Mouse (Mus musculus): ENCODE measurements around the gene Fcgrt. TPM values are rescaled to one million over a fixed set of nuclear protein-coding genes. Genes with fewer than 3 reads are reported as not detected.
"Not testable (repeated sequence)": the region's sequence is repeated elsewhere in the genome, so short reads cannot be mapped to it uniquely, and the experiment has no call there.

Gene Fcgrt
- total RNA-seq, 1 experiment from 2014 or later: 4.7 TPM

- ATAC-seq (replicated peaks; ENCODE audit: low read depth, poor library complexity, severe bottlenecking): no peak
Observed at GRCm38 (mm10) chr7:45131850-45132249, 28.2 kb upstream of the Fcgrt start.

GRCm38 (mm10) chr7:45129776-45130512 is 26.3 kb upstream of the Fcgrt start:
- ATAC-seq (replicated peaks; ENCODE audit: low read depth, poor library complexity, severe bottlenecking): no peak

DNA sequence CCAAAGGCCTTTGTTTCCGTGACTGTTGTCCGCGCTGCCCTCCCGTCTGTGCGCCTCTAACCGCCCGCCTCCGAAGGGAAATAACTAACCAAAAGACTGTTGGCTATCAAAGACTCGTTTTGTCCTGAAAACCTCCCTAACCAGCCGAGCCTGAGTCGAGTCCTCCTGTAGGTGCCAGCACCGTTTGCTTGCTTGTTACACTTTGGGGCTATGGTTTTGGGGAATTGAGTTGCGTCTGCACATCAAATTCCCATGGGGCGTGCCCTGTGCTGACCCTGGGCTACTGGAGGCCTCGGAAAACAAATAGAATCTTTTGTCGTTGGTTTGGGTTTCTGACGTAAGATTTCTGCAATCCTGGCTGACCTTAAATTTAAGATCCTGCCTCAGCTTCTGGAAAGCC is 25.7 kb upstream of the Fcgrt start:
- ATAC-seq (replicated peaks; ENCODE audit: low read depth, poor library complexity, severe bottlenecking): peak; percentile 1; the same call in 1 of the 2 replicates

- ATAC-seq (replicated peaks; ENCODE audit: low read depth, poor library complexity, severe bottlenecking): peak; percentile 69
Observed at GRCm38 (mm10) chr7:45128624-45129246, 25.1 kb upstream of the Fcgrt start, which contains the start of gene Rpl13a. Rpl13a (minus strand) TSS chr7:45128761.

DNA sequence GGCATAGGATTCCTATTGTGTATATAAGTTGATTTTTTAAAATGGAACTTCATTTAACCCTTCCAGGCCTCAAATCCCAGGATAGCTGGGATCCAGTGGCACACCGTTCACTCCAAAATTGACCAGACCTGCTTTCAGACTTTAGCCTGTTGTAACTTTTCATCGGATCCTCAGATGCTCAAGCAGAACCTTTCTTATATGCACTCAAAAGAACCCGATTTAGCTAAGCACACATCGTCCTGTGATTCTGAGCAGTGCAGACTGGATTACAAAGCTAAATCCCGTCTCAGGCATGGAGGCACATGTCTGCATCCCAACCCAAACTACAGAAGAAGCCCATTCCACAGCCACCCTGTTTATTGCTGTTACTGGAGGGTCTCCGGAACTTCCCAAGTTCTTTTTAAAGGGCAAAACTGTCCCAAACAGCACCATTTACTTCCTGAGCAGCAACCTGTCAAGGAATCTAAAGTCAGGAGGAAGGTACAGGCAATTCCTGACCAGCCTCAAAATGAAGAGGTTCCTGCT is 24.1 kb upstream of the Fcgrt start:
- ATAC-seq (replicated peaks; ENCODE audit: low read depth, poor library complexity, severe bottlenecking): no peak

DNA sequence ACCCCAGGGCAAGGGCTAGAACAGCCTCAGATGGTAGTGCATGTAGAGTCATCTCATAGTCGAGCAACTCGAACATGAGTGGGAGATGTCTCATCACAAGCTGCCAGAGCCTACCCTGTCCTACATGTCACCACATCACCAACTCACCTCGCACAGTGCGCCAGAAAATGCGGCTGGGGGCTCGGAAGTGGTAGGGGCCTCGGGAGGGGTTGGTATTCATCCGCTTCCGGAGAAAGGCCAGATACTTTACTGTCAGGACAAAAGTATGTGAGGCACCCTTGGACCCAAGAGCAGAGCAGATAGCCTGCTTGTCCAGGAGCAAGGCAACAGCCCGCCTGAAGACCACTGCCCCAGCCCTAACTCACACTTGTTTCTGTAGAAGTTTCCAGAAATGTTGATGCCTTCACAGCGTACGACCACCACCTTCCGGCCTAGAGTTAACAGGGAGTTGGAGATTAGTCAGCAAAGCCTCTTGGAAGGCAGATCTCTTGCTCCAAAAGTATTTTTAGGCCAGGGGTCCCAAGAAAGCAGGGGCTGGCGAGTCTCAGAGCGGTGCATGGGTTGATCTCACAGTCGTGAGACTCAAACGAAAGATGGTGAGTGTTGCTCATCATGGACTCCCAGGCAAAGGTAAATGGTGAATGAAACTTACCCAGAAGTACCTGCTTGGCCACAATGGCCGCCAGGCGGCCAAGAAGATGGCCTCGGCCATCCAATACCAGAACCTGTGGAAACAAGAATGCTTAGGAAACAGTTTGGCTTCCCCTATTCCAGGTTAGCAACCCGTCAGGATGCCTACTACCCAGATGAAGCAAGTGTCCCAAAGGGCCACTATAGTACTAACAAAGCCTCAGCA is 23.4 kb upstream of the Fcgrt start:
- no peak for ATAC-seq (replicated peaks; ENCODE audit: low read depth, poor library complexity, severe bottlenecking)

- ATAC-seq (replicated peaks; ENCODE audit: low read depth, poor library complexity, severe bottlenecking): no peak
Observed at GRCm38 (mm10) chr7:45126147-45126843, 22.6 kb upstream of the Fcgrt start.

GRCm38 (mm10) chr7:45125649-45126048 is 22.0 kb upstream of the Fcgrt start:
- not testable (repeated sequence) for ATAC-seq (replicated peaks; ENCODE audit: low read depth, poor library complexity, severe bottlenecking)

DNA sequence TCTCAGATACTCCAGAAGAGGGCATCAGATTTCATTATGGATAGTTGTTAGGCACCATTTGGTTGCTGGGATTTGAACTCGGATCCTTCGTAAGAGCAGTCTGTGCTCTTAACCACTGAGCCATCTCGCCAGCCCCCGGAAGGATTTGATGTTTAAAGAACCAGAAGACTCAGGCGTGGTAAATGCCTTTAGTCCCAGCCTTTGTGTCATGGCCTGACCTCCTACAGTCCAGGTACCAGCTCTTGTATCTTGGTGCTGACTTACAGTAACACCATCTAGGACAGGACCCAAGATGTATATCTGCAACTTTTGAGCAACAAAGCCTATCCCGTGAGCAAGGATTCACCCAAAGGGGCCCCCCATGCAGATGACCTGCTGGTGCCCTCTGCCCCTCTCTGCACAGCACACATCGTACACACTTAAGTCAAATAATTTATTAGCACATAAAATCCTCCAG is 21.5 kb upstream of the Fcgrt start:
- ATAC-seq (replicated peaks; ENCODE audit: low read depth, poor library complexity, severe bottlenecking): no peak

DNA sequence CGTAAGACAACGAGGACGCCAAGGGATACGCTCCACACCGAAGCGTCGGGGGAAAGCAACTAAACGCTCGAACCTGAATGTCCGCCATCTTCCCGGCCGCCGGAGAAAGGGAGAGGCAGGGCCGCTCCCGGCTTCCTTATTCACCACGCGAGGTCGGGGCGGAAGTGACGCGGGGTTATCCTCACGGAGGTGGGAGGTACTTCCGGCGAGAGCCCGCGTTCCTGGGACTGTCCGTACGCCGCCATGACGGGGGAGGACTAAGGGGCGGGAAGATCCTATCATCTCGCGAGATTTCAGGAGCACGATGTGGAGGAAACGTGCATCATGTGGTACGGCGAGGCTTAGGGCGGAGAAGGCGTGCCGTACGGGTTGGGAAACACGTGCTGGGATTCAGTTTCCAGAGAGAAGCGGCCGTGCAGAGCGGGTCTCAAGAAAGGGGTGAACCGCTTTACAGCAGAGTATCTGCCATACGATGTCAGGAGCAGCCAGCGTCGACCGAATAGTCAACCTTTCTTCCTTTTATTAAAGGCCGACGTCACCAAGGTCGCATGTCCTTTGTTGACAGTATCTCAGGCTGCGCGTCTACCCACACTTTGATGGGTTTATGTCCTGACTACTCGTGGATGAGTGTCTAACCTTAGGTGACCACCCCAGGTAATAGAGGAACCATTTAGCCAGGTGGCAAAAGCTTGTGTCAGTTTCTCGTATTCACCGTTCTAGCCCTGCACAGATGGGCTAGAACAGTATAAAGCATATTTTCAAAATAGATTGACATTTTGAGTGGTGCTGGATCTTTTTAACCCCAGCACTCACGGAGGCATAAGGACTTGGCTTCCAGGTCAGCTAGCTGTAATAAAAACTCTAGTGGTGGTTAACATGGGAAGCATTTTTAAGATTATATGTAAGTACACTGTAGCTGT is 20.8 kb upstream of the Fcgrt start, which contains the start of gene Rps11:
Gene Rps11 (minus strand): TSS at position 216 of the 920 bp plus-strand sequence.
- peak; percentile 55 for ATAC-seq (replicated peaks; ENCODE audit: low read depth, poor library complexity, severe bottlenecking)

- no peak for ATAC-seq (replicated peaks; ENCODE audit: low read depth, poor library complexity, severe bottlenecking)
Observed at GRCm38 (mm10) chr7:45123186-45123570, 19.5 kb upstream of the Fcgrt start.

GRCm38 (mm10) chr7:45122561-45123185 is 19.0 kb upstream of the Fcgrt start:
- ATAC-seq (replicated peaks; ENCODE audit: low read depth, poor library complexity, severe bottlenecking): no peak

DNA sequence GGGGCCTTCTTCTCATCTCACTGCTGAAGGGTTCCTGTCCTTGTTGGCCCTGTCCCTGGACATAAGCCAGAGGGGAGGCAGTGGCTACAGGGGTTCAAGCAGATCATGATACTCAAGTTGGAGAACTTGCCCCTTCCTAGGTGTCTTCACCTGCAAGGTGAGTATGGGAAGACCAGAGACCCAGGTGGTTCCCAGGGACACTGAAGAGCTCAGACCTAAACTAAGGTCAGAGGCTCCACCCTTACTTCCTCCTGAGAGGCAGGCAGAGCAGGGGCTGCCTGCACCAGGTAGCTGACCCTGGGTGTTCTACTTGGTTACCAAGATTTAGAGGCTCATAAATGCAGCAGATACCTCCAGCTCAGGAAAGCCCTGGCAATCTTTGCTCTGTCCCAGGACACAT is 18.3 kb upstream of the Fcgrt start:
- ATAC-seq (replicated peaks; ENCODE audit: low read depth, poor library complexity, severe bottlenecking): no peak

DNA sequence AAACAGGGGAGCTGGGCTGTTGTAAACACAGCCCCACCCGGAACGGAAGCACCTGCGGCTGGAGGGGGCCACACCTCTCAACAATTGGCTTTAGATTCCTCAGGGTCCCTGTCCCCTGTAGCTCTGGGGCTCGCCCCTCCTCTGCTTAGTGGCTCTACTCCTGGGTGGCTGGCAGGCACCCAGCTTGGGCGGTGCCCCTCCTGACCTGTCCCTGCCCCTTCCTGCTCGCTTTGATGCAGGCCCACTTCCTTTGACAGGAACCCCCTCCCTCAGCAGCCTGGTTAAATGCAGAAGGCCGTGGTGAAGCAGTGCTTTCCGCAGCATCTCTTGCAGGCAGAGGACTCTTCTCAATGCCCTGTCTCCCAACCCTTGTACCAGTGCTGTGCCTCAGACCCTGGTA is 17.8 kb upstream of the Fcgrt start:
- ATAC-seq (replicated peaks; ENCODE audit: low read depth, poor library complexity, severe bottlenecking): peak; percentile 33

DNA sequence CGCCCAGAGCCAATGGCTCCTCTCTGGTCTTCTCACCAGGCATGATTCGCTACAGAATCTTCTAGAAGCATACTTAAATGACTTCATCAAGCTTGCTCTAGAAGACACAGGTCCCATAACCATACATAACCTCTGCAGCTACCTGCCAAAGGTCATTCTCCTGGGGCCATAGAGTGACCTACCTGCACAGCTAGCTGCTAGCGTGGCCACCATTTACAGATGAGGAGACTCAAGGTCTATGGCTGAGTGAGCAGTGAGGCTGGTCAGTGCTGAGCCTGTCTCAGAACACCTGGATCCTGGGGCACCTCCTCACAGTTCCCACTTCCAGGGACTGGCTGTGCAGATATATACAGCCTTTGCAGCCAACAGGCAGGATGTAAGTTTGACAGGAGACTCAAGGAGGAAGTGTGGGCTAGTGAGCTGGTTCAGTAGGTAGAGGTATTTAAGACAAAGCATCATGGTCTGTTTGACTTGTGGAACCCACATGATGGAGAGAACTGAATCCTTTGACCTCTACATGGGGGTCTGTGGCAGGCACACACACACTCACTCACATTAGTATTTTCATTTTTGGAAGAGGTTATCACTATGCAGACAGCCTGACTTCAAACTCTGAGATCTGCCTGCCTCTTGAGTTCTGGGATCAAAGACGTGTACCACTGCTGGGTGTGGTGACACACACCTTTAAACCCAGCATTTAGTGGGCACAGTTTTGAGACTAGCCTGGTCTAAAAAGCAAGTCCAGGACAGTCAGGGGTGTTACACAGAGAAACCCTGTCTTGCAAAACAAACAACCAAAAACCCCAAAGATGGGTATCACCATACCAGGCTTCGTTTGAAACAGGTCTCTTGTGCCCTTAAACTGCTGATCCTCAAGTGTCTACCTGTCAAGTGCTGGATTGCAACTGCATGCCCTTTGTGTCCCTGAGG is 16.4 kb upstream of the Fcgrt start:
- ATAC-seq (replicated peaks; ENCODE audit: low read depth, poor library complexity, severe bottlenecking): no peak

GRCm38 (mm10) chr7:45118336-45118735 is 14.7 kb upstream of the Fcgrt start:
- no peak for ATAC-seq (replicated peaks; ENCODE audit: low read depth, poor library complexity, severe bottlenecking)

GRCm38 (mm10) chr7:45117566-45117965 is 13.9 kb upstream of the Fcgrt start:
- ATAC-seq (replicated peaks; ENCODE audit: low read depth, poor library complexity, severe bottlenecking): no peak
